Mouse (Mus musculus) adipose tissue, adult 10 weeks (tissue): ENCODE results near the gene Psg26. TPM values are rescaled to one million over a fixed set of nuclear protein-coding genes. Genes with fewer than 3 reads are reported as not detected.

Experiments
- polyA plus RNA-seq: library from polyadenylated mRNA; stranded (reverse); fragments of 350-450 nt; fragmentation: Illumina TruSeq; extraction: RNeasy Lipid Tissue Mini Kit (QIAGEN cat#74804); gene quantifications from one replicate; pipeline ENCODE4 v1.2.3, GENCODE M21; 2014; ENCODE audit warnings: low read depth, low replicate concordance

The Psg26 gene
- not detected for polyA plus RNA-seq

GRCm38 (mm10) chr7:18484077-18484476, at the start of gene Psg26:
Psg26 (minus strand) TSS chr7:18484177.

DNA sequence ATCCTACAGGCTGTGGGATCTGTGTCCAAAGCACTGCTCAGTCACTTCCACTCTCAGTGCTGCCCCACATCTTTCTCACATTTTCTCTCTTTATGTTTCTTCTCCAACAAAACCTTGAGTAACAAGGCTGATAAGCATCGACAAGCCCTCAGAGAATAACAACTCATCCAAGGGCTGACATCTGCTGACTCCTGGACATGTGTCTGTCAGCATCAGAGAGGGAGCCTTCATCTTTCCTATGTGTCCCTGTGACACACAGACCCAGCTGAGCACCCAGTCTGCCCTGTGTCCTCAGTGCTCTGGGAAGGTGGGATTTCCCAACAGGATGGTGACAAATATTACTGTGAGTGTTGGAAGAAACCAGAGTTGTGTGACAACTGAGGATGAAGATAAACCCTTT, 48.2 kb upstream of the Psg26 start, which contains the start of gene Psg25:
TSS of gene Psg25 (minus strand) at position 101 of the 400 bp plus-strand sequence.

GRCm38 (mm10) chr7:18431941-18432340, 52.0 kb downstream of the Psg26 start, which contains the start of gene Psg28:
Psg28 (minus strand) TSS chr7:18432041.

Other genes starting within 250 kb of the Psg26 start
- gene Mill1, start 238.8 kb downstream of the Psg26 start, polyA plus RNA-seq: 0.11 TPM
- not detected for gene Psg18, start 129.2 kb downstream of the Psg26 start, polyA plus RNA-seq
- not detected for gene Psg28, start 52.1 kb downstream of the Psg26 start, polyA plus RNA-seq
- gene Psg25, start 48.1 kb upstream of the Psg26 start, polyA plus RNA-seq: not detected
- gene Psg27, start 83.1 kb upstream of the Psg26 start, polyA plus RNA-seq: not detected
- gene Psg23, start 132.3 kb upstream of the Psg26 start, polyA plus RNA-seq: not detected
- gene Psg21, start 172.5 kb upstream of the Psg26 start, polyA plus RNA-seq: not detected
- gene Psg20, start 202.0 kb upstream of the Psg26 start, polyA plus RNA-seq: not detected
- gene Psg22, start 233.9 kb upstream of the Psg26 start, polyA plus RNA-seq: not detected